10 mouse cellular contexts compared by ENCODE assay signal in the genomic region with DNA sequence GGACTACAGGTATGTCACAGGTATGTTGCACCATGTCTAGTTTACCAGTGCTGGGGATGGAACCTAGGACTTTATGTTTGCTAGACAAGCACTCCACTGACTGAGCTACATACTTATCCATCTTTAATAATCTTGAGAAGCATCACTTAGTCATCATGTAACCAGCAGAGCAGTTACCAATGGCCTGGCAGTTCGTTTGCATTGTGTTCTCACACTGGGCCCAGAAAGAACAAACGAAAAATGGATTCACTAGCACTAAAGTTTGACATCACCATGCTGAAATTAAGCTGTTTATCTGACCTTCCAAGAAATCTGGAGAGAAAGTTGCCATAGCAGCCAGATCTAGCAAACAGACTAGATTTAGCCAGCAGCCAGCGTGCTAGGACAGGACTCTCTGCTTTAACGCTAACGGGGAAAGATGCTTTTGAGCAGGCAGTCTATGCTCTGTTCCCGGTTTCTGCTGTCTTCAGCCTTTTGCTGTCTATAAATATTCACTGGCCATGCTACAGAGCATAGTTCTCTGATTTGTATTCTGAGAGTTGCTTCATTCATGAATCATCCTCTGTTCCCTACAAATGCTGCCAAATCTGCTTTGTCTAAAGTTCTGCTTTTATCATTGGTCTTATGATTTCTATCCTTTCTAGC.
DNase-seq lines count a peak whose midpoint lies in the region; ATAC-seq and TF ChIP-seq lines count a peak whose summit lies in the region.
"Had no signal": no experiment of that assay in that cellular context is flagged by ENCODE, and none has a peak within 500 bp of the region (broad histone marks: within the 10 kb centered on the region; RNA-seq: fewer than 3 reads in every experiment).

No protein-coding gene starts in this region.

- TF ChIP-seq CTCF in MEL (IDR thresholded peaks at IDR 0.05 in 2 of 3, conservative IDR thresholded peaks at IDR 0.05 in 1 of 3; ENCODE audit: control insufficient read depth in 1 of 3, insufficient read depth in 1 of 3, low read depth in 2 of 3, low read length in 3 of 3, poor library complexity in 1 of 3, severe bottlenecking in 1 of 3): no peak
- no peak for TF ChIP-seq CTCF in lung, postnatal 0 days (IDR thresholded peaks at IDR 0.05)

- H3K9ac ChIP-seq in hindbrain, embryonic 15.5 days: no peak overlapping the region
- H3K9ac ChIP-seq in hindbrain, embryonic 11.5 days (ENCODE audit: low read depth, low read length): no peak overlapping the region
- no peak overlapping the region for H3K9ac ChIP-seq in MEL (ENCODE audit: control insufficient read depth, low read depth, low read length, poor library complexity, severe bottlenecking)
- H3K9ac ChIP-seq in lung, postnatal 0 days (replicated peaks; ENCODE audit: low read depth): no peak overlapping the region
- H3K9ac ChIP-seq in kidney, embryonic 15.5 days: no peak overlapping the region
- H3K9ac ChIP-seq: neural tube, embryonic 13.5 days had no signal

- no peaks in the 10 kb centered on the region for H3K27me3 ChIP-seq in hindbrain, embryonic 15.5 days
- no peaks in the 10 kb centered on the region for H3K27me3 ChIP-seq in hindbrain, embryonic 11.5 days (ENCODE audit: control insufficient read depth, insufficient read depth, low read length)
- no peaks in the 10 kb centered on the region for H3K27me3 ChIP-seq in MEL (ENCODE audit: control insufficient read depth in 1 of 2, insufficient read depth in 2 of 2, low read length in 2 of 2)
- no peaks in the 10 kb centered on the region for H3K27me3 ChIP-seq in lung, postnatal 0 days (replicated peaks; ENCODE audit: insufficient read depth, low read length)
- no peaks in the 10 kb centered on the region for H3K27me3 ChIP-seq in kidney, embryonic 15.5 days
- H3K27me3 ChIP-seq: neural tube, embryonic 13.5 days had no signal

- no peaks in the 10 kb centered on the region for H3K9me3 ChIP-seq in hindbrain, embryonic 15.5 days
- no peaks in the 10 kb centered on the region for H3K9me3 ChIP-seq in hindbrain, embryonic 11.5 days (ENCODE audit: control insufficient read depth, low read length)
- no peaks in the 10 kb centered on the region for H3K9me3 ChIP-seq in MEL (replicated peaks; ENCODE audit: insufficient read depth, low read length)
- no peaks in the 10 kb centered on the region for H3K9me3 ChIP-seq in lung, postnatal 0 days (ENCODE audit: low read length)
- H3K9me3 ChIP-seq in kidney, embryonic 15.5 days (replicated peaks): no peaks in the 10 kb centered on the region
- H3K9me3 ChIP-seq: neural tube, embryonic 13.5 days had no signal

- no peak for DNase-seq in hindbrain, embryonic 11.5 days (ENCODE audit: low spot score)
- DNase-seq in MEL (ENCODE audit: low read depth, low spot score): no peak
- DNase-seq in brain, adult 2 months (ENCODE audit: low read depth, low spot score): peak; percentile 83
- peak; percentile 75 for DNase-seq in lung, postnatal 0 days (ENCODE audit: low spot score)
- DNase-seq in spleen, postnatal 4 days (ENCODE audit: low spot score in 2 of 2): no peak

- no peak overlapping the region for H3K4me3 ChIP-seq in hindbrain, embryonic 15.5 days
- no peak overlapping the region for H3K4me3 ChIP-seq in hindbrain, embryonic 11.5 days (ENCODE audit: low read depth, low read length)
- H3K4me3 ChIP-seq in MEL (ENCODE audit: control insufficient read depth in 1 of 2, insufficient read depth in 1 of 2, low read depth in 2 of 2, low read length in 2 of 2): no peak overlapping the region
- no peak overlapping the region for H3K4me3 ChIP-seq in lung, postnatal 0 days (ENCODE audit: low read depth, low read length)
- H3K4me3 ChIP-seq in kidney, embryonic 15.5 days (replicated peaks): no peak overlapping the region
- H3K4me3 ChIP-seq: erythroblast, embryonic 14.5 days; neural tube, embryonic 13.5 days had no signal

- no peaks in the 10 kb centered on the region for H3K36me3 ChIP-seq in hindbrain, embryonic 15.5 days
- H3K36me3 ChIP-seq in hindbrain, embryonic 11.5 days (ENCODE audit: control insufficient read depth, insufficient read depth, low read length): no peaks in the 10 kb centered on the region
- peaks cover 0 to 16% of the 10 kb centered on the region in 2 experiments; a peak in 2 of 4 replicates for H3K36me3 ChIP-seq in MEL (ENCODE audit: control insufficient read depth in 1 of 2, insufficient read depth in 2 of 2, low read length in 2 of 2)
- no peaks in the 10 kb centered on the region for H3K36me3 ChIP-seq in lung, postnatal 0 days (ENCODE audit: insufficient read depth, low read length)
- H3K36me3 ChIP-seq in kidney, embryonic 15.5 days: no peaks in the 10 kb centered on the region
- H3K36me3 ChIP-seq: neural tube, embryonic 13.5 days had no signal

- 0 out of 2 replicates have a peak, but pooled peaks cover 8% of the 10 kb centered on the region for H3K4me1 ChIP-seq in hindbrain, embryonic 15.5 days (replicated peaks)
- H3K4me1 ChIP-seq in hindbrain, embryonic 11.5 days (replicated peaks; ENCODE audit: control insufficient read depth, insufficient read depth, low read length): no peaks in the 10 kb centered on the region
- peaks cover 6 to 20% of the 10 kb centered on the region in 2 experiments for H3K4me1 ChIP-seq in MEL (ENCODE audit: control insufficient read depth in 1 of 2, insufficient read depth in 2 of 2, low read length in 2 of 2)
- H3K4me1 ChIP-seq in lung, postnatal 0 days (ENCODE audit: insufficient read depth, low read depth, low read length): no peaks in the 10 kb centered on the region
- no peaks in the 10 kb centered on the region for H3K4me1 ChIP-seq in kidney, embryonic 15.5 days
- H3K4me1 ChIP-seq: neural tube, embryonic 13.5 days had no signal

- H3K27ac ChIP-seq in hindbrain, embryonic 15.5 days (replicated peaks): no peak overlapping the region; the same call in 1 of the 2 replicates
- H3K27ac ChIP-seq in hindbrain, embryonic 11.5 days (ENCODE audit: low read depth, low read length): no peak overlapping the region
- H3K27ac ChIP-seq in MEL (ENCODE audit: control insufficient read depth, low read depth, low read length): no peak overlapping the region
- no peak overlapping the region for H3K27ac ChIP-seq in lung, postnatal 0 days (ENCODE audit: low read length)
- H3K27ac ChIP-seq in kidney, embryonic 15.5 days: no peak overlapping the region
- H3K27ac ChIP-seq: neural tube, embryonic 13.5 days had no signal

- TF ChIP-seq EP300 in MEL (IDR thresholded peaks at IDR 0.05; ENCODE audit: low read depth in 1 of 2, low read length in 2 of 2): no peak
- no peak for TF ChIP-seq EP300 in lung, postnatal 0 days (IDR thresholded peaks at IDR 0.05)

- TF ChIP-seq POLR2A in MEL (IDR thresholded peaks at IDR 0.05; ENCODE audit: control insufficient read depth in 1 of 2, insufficient read depth in 1 of 2, low read depth in 1 of 2, low read length in 2 of 2, poor library complexity in 1 of 2): no peak

- H3K4me2 ChIP-seq in hindbrain, embryonic 15.5 days: no peak overlapping the region
- H3K4me2 ChIP-seq in hindbrain, embryonic 11.5 days (replicated peaks; ENCODE audit: low read depth, low read length): no peak overlapping the region
- H3K4me2 ChIP-seq in lung, postnatal 0 days (replicated peaks; ENCODE audit: low read depth, low read length): no peak overlapping the region
- no peak overlapping the region for H3K4me2 ChIP-seq in kidney, embryonic 15.5 days
- H3K4me2 ChIP-seq: neural tube, embryonic 13.5 days had no signal

- no peak for TF ChIP-seq RAD21 in MEL (IDR thresholded peaks at IDR 0.05; ENCODE audit: low read depth, low read length)

- ATAC-seq in hindbrain, embryonic 15.5 days (ENCODE audit: low FRiP score, low read depth): peak; percentile 66; the same call in 1 of the 2 replicates
- ATAC-seq in hindbrain, embryonic 11.5 days (ENCODE audit: low FRiP score): no peak
- ATAC-seq in lung, postnatal 0 days: peak; percentile 90
- ATAC-seq in megakaryocyte-erythroid progenitor cell, adult 5-6 weeks (replicated peaks; ENCODE audit: low FRiP score, low TSS enrichment, poor library complexity, severe bottlenecking): no peak
- ATAC-seq in kidney, embryonic 15.5 days (replicated peaks; ENCODE audit: low FRiP score): no peak

- no peaks in the 10 kb centered on the region for H3K79me2 ChIP-seq in MEL (ENCODE audit: control insufficient read depth, insufficient read depth, low read length, poor library complexity)

- WGBS in hindbrain, embryonic 15.5 days: 74% methylated on average over 6 of the region's 6 CpGs
- WGBS in hindbrain, embryonic 11.5 days: 90% methylated on average over 6 of the region's 6 CpGs
- WGBS in lung, postnatal 0 days: 53% methylated on average over 6 of the region's 6 CpGs
- 71% methylated on average over 6 of the region's 6 CpGs for WGBS in kidney, embryonic 15.5 days

TF ChIP-seq in MEL, 35 proteins besides CTCF, POLR2A, EP300 and RAD21:
- TF ChIP-seq TAL1 (IDR thresholded peaks at IDR 0.05; ENCODE audit: low read length): no peak
- TF ChIP-seq RCOR1 (IDR thresholded peaks at IDR 0.05; ENCODE audit: low read depth, low read length): peak; percentile 50; the same call in 1 of the 2 replicates

Comparison
In these comparisons a context has a peak if more than half of its experiments do, and no peak if none do; other contexts are left out.
1. ATAC-seq: peak in hindbrain, embryonic 15.5 days (single experiment) and lung, postnatal 0 days (single experiment); none in hindbrain, embryonic 11.5 days (single experiment), megakaryocyte-erythroid progenitor cell, adult 5-6 weeks (single experiment) and kidney, embryonic 15.5 days (single experiment).
2. DNase-seq: peak in brain, adult 2 months (single experiment) and lung, postnatal 0 days (single experiment); none in hindbrain, embryonic 11.5 days (single experiment), MEL (single experiment) and spleen, postnatal 4 days (0 of 2).